Mouse (Mus musculus): ENCODE data around the gene Sox6.
"Not testable (repeated sequence)": the region's sequence is repeated elsewhere in the genome, so short reads cannot be mapped to it uniquely, and the experiment has no call there.

Sox6 gene

GRCm38 (mm10) chr7:115645971-115646447 lies 392.6 kb downstream of the Sox6 start:
- no peak for DNase-seq (ENCODE audit: low spot score)

GRCm38 (mm10) chr7:115645272-115645970 lies 393.2 kb downstream of the Sox6 start:
- no peak for DNase-seq (ENCODE audit: low spot score)

- no peak for DNase-seq (ENCODE audit: low spot score)
Observed at GRCm38 (mm10) chr7:115630691-115631090, 407.9 kb downstream of the Sox6 start.

GRCm38 (mm10) chr7:115630287-115630686 lies 408.3 kb downstream of the Sox6 start:
- DNase-seq (ENCODE audit: low spot score), result no peak

- DNase-seq (ENCODE audit: low spot score), result no peak
Observed at GRCm38 (mm10) chr7:115628766-115629165, 409.8 kb downstream of the Sox6 start.

- DNase-seq (ENCODE audit: low spot score), result no peak
Observed at GRCm38 (mm10) chr7:115625956-115626355, 412.6 kb downstream of the Sox6 start.

- DNase-seq (ENCODE audit: low spot score), result no peak
Observed at GRCm38 (mm10) chr7:115624907-115625552, 413.6 kb downstream of the Sox6 start.

- no peak for DNase-seq (ENCODE audit: low spot score)
Observed at GRCm38 (mm10) chr7:115624451-115624850, 414.1 kb downstream of the Sox6 start.

- no peak for DNase-seq (ENCODE audit: low spot score)
Observed at GRCm38 (mm10) chr7:115615697-115616237, 422.8 kb downstream of the Sox6 start.

- DNase-seq (ENCODE audit: low spot score), result no peak
Observed at GRCm38 (mm10) chr7:115607485-115607884, 431.1 kb downstream of the Sox6 start.

GRCm38 (mm10) chr7:115606125-115606524 lies 432.5 kb downstream of the Sox6 start:
- DNase-seq (ENCODE audit: low spot score), result not testable (repeated sequence)

GRCm38 (mm10) chr7:115604883-115605282 lies 433.7 kb downstream of the Sox6 start:
- no peak for DNase-seq (ENCODE audit: low spot score)

- no peak for DNase-seq (ENCODE audit: low spot score)
Observed at GRCm38 (mm10) chr7:115597376-115597775, 441.2 kb downstream of the Sox6 start.

- DNase-seq (ENCODE audit: low spot score), result no peak
Observed at GRCm38 (mm10) chr7:115580461-115580860, 458.1 kb downstream of the Sox6 start.

- DNase-seq (ENCODE audit: low spot score), result no peak
Observed at GRCm38 (mm10) chr7:115579826-115580225, 458.8 kb downstream of the Sox6 start.

- DNase-seq (ENCODE audit: low spot score), result no peak
Observed at GRCm38 (mm10) chr7:115576387-115576786, 462.2 kb downstream of the Sox6 start.

- DNase-seq (ENCODE audit: low spot score), result no peak
Observed at GRCm38 (mm10) chr7:115574834-115575233, 463.8 kb downstream of the Sox6 start.

- no peak for DNase-seq (ENCODE audit: low spot score)
Observed at GRCm38 (mm10) chr7:115568821-115569240, 469.8 kb downstream of the Sox6 start.

- no peak for DNase-seq (ENCODE audit: low spot score)
Observed at GRCm38 (mm10) chr7:115568301-115568700, 470.3 kb downstream of the Sox6 start.

GRCm38 (mm10) chr7:115566818-115567217 lies 471.8 kb downstream of the Sox6 start:
- no peak for DNase-seq (ENCODE audit: low spot score)

GRCm38 (mm10) chr7:115565060-115565426 lies 473.6 kb downstream of the Sox6 start:
- no peak for DNase-seq (ENCODE audit: low spot score)

- DNase-seq (ENCODE audit: low spot score), result no peak
Observed at GRCm38 (mm10) chr7:115564359-115565059, 474.1 kb downstream of the Sox6 start.

- DNase-seq (ENCODE audit: low spot score), result no peak
Observed at GRCm38 (mm10) chr7:115556677-115557076, 481.9 kb downstream of the Sox6 start.
